Mouse (Mus musculus) liver, adult 2 months (tissue): ENCODE data around the gene Top2b. TPM values are rescaled to one million over a fixed set of nuclear protein-coding genes. Genes with fewer than 3 reads are reported as not detected.
A peak's percentile ranks its signal among the peaks of the same experiment; 100 is the strongest.

Experiments
- DNase-seq: peaks from one replicate; pipeline ENCODE4 v3.0.0-alpha.2; 2011; ENCODE audit warnings: low read depth, low spot score; ENCODE audit errors: extremely low read depth
- H3K27ac ChIP-seq: fragments of 200-500 bp; replicated peaks from 2 replicates; pipeline ENCODE4 v1.5.1; 2012; ENCODE audit warnings: low read depth, mild to moderate bottlenecking, control low read depth, inconsistent platforms, low read length; ENCODE audit not compliant: insufficient read depth
- H3K27me3 ChIP-seq: fragments of 200-500 bp; 2 replicates; pipeline ENCODE4 v1.6.1; 2012; ENCODE audit warnings: mild to moderate bottlenecking, moderate library complexity, low read length, inconsistent platforms; ENCODE audit not compliant: control insufficient read depth, insufficient read depth
- H3K36me3 ChIP-seq: fragments of 200-500 bp; 2 replicates; pipeline ENCODE4 v1.6.1; 2012; ENCODE audit warnings: low read length, inconsistent platforms; ENCODE audit not compliant: control insufficient read depth, insufficient read depth
- H3K4me1 ChIP-seq: fragments of 200-500 bp; 2 replicates; pipeline ENCODE4 v1.6.1; 2011; ENCODE audit warnings: low read length; ENCODE audit not compliant: control insufficient read depth, insufficient read depth
- H3K4me3 ChIP-seq: fragments of 200-500 bp; 2 replicates; pipeline ENCODE4 v1.5.1; 2011; ENCODE audit warnings: low read depth, mild to moderate bottlenecking, control low read depth, low read length, moderate library complexity; ENCODE audit not compliant: insufficient read depth
- H3K79me2 ChIP-seq: fragments of 200-500 bp; 2 replicates; pipeline ENCODE4 v1.6.1; 2012; ENCODE audit warnings: inconsistent platforms, mild to moderate bottlenecking, low read length, moderate library complexity; ENCODE audit not compliant: control insufficient read depth, insufficient read depth
- H3K9ac ChIP-seq: fragments of 200-500 bp; 2 replicates; pipeline ENCODE4 v1.6.1; 2012; ENCODE audit warnings: low read depth, mild to moderate bottlenecking, control low read depth, inconsistent platforms, low read length
- CTCF ChIP-seq: fragments of 200-500 bp; IDR thresholded peaks from 2 replicates; pipeline ENCODE4 v1.5.1; 2011; ENCODE audit warnings: low read depth, low read length, control low read depth
- POLR2A ChIP-seq: fragments of 200-500 bp; IDR thresholded peaks from 2 replicates; pipeline ENCODE4 v1.6.1; 2011; ENCODE audit warnings: low read length, control low read depth; ENCODE audit not compliant: insufficient read depth; ENCODE audit errors: extremely low read depth
- WGBS: fragments of 180-500 bp; shearing (Covaris S2); methylation state at CpG from one replicate; pipeline ENCODE4 v1.1.7; 2018; 5-methylcytosine and 5-hydroxymethylcytosine counted together
- polyA plus RNA-seq: library from polyadenylated mRNA; depleted of rRNA; stranded (reverse); fragments of >200 nt; gene quantifications from 2 replicates; pipeline ENCODE4 v1.2.3, GENCODE M21; 2012
- total RNA-seq: library from RNA; depleted of rRNA; stranded (reverse); fragments of >200 nt; gene quantifications from 2 replicates; pipeline ENCODE4 v1.2.3, GENCODE M21; 2014

Top2b gene
- total and polyA plus RNA-seq, 2 experiments = 3.2 to 56.3 TPM

DNA sequence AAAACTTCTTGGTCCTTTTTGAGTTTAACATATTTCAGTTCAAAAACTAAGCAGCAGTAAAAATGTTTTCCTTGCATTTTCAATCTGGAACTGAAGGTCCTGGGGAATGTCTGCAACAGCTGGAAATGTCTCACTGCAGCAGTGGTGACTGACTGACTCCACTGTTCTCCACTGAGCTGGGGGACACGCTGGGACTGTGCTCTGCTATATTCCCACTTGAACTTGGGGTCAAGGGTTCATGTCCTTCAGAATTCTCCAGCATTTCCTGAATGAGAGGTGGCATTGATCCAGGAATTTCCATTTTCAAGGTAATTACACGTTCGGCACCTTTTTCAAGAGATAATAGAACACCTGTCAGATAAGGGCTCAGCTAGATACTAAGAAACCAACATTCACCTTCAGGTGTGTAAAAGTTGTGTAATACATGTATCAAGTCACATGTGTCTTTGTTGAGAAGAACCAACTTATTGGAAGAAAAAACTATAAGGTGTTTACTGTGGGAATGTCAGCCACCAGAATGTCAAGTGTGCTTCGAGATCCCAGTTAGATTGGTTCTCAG lies 67.0 kb downstream of the Top2b start:
- H3K36me3 ChIP-seq = peaks cover 45% of the 10 kb centered on the region

DNA sequence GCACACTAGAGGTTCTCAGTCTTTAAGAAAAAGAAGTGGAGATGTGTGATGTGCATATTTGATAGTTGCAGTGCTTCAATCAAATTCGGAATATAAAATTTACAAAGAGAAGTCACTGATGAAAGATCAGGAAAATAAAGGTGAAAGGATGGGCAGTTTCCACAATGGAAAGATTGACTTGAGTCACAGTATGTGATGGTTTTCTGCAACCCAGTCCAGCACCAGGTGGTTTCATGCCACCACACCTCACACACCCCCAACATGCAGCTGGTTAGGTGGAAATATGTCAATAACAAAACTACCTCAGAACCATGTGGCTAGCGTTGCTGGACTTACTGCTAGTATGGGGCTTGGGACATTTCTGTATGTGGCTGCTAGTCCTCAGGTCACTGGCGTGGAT lies 67.6 kb downstream of the Top2b start:
- no peak for DNase-seq

More for the DNA sequence above, 67.0 kb downstream of the Top2b start:
- Histone ChIP-seq H3K9ac (no peak overlapping the region), H3K27ac (no peak overlapping the region), H3K27me3 (no peaks in the 10 kb centered on the region), H3K4me1 (no peaks in the 10 kb centered on the region), H3K79me2 (no peaks in the 10 kb centered on the region), H3K4me3 (no peak overlapping the region)
- 62% methylated on average over 4 of the region's 4 CpGs for WGBS
- no peak for TF ChIP-seq POLR2A
- no peak for TF ChIP-seq CTCF
- DNase-seq = no peak

GRCm38 (mm10) chr14:16433206-16433605 lies 68.2 kb downstream of the Top2b start:
- Histone ChIP-seq H3K9ac (no peak overlapping the region), H3K36me3 (peaks cover 40% of the 10 kb centered on the region), H3K27ac (no peak overlapping the region), H3K4me1 (no peaks in the 10 kb centered on the region), H3K79me2 (no peaks in the 10 kb centered on the region), H3K4me3 (no peak overlapping the region), H3K27me3 (no peaks in the 10 kb centered on the region)
- no peak for DNase-seq
- 78% methylated on average over 2 of the region's 2 CpGs for WGBS
- no peak for TF ChIP-seq CTCF
- no peak for TF ChIP-seq POLR2A

More for the DNA sequence above, 67.6 kb downstream of the Top2b start:
- Histone ChIP-seq H3K4me1 (no peaks in the 10 kb centered on the region), H3K27ac (no peak overlapping the region), H3K36me3 (peaks cover 41% of the 10 kb centered on the region), H3K9ac (no peak overlapping the region), H3K4me3 (no peak overlapping the region), H3K27me3 (no peaks in the 10 kb centered on the region), H3K79me2 (no peaks in the 10 kb centered on the region)
- TF ChIP-seq CTCF (no peak), POLR2A (no peak)
- WGBS = 84% methylated on average over 3 of the region's 3 CpGs

DNA sequence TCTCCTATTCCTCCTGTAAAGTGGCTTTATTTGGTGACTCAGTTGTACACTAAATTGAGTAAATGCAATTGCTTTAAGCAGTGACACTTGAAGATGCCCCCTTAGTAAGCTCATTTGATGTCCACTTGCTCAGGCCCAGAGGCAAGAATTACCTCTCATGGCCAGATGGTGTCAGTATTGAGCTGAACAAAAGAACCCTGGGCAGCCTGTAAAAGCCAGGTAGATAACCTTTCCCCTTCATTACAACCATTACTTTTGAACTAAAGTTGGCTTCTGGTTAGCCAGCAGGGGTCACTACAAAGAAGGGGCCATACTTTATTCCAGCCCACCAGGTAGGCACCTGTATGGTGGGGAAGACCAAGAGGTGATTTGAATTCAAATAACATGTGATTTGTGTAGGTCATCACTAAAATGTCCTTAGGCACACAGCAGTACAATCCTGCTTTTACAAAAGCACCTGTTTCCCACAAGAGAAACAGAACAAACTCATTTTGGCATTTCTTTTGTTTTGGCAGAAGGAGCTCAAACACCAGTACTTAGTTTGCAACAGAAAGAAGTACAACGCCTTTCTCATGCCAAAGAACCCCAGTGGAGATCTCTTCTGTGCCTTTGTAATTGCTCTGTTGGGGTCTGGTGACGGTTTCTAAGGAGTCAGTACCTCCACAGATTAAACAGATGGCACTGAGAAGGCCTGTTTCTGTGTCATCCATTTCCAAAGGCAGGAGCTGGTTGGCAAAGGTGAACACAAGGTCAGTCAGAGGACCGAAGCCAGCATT lies 69.6 kb downstream of the Top2b start:
- Histone ChIP-seq H3K27ac (no peak overlapping the region), H3K36me3 (peaks cover 31% of the 10 kb centered on the region), H3K9ac (no peak overlapping the region), H3K4me1 (no peaks in the 10 kb centered on the region), H3K4me3 (no peak overlapping the region), H3K27me3 (no peaks in the 10 kb centered on the region), H3K79me2 (no peaks in the 10 kb centered on the region)
- TF ChIP-seq CTCF = peak; percentile 52; the same call in 1 of the 2 replicates
- no peak for TF ChIP-seq POLR2A
- peak; percentile 56 for DNase-seq
- 88% methylated on average over 3 of the region's 3 CpGs for WGBS

DNA sequence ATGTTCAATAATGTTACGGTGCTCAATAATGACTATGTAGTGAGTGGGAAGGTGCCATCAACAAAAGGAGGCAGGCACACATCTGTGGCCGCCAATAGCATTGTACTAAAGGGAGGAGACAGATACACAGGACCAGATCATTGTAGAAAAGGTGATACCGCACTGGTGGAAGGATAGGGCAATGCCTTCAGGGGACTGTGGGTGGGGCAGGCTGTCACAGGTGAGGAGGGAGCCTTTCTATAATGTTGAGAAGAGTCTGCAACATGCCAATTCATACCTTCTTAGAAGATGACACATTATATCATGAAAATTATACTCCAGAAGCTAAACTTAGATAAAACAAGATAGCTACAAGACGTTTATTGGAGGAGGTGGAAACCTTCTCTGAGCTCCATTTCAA lies 72.4 kb downstream of the Top2b start:
- no peaks in the 10 kb centered on the region for H3K27me3 ChIP-seq
- TF ChIP-seq POLR2A = no peak
- no peak for TF ChIP-seq CTCF
- H3K27ac ChIP-seq = no peak overlapping the region
- H3K4me1 ChIP-seq = no peaks in the 10 kb centered on the region
- no peak overlapping the region for H3K9ac ChIP-seq
- no peak for DNase-seq
- H3K4me3 ChIP-seq = no peak overlapping the region
- peaks cover 18% of the 10 kb centered on the region for H3K36me3 ChIP-seq
- H3K79me2 ChIP-seq = no peaks in the 10 kb centered on the region
- WGBS = 94% methylated on average over 4 of the region's 4 CpGs
